Mouse (Mus musculus): ENCODE data around the gene Tnfrsf14.

GRCm38 (mm10) chr4:154940156-154940555, 11.8 kb upstream of the Tnfrsf14 start:
- no peak for TF ChIP-seq TAL1 (IDR thresholded peaks at IDR 0.05; ENCODE audit: low read length)
- no peak for TF ChIP-seq GATA1 (IDR thresholded peaks at IDR 0.05; ENCODE audit: low read length)
